Mouse (Mus musculus) erythroblast, embryonic 14.5 days (primary cell): ENCODE results near the gene Trp53bp2. TPM values are rescaled to one million over a fixed set of nuclear protein-coding genes. Genes with fewer than 3 reads are reported as not detected.
A peak's percentile ranks its signal among the peaks of the same experiment; 100 is the strongest.

Experiments
- H3K27me3 ChIP-seq: 2 replicates; pipeline ENCODE4 v1.6.1; 2012; ENCODE audit warnings: inconsistent platforms; ENCODE audit not compliant: control insufficient read depth
- H3K36me3 ChIP-seq: 2 replicates; pipeline ENCODE4 v1.6.1; 2012; ENCODE audit warnings: mild to moderate bottlenecking, inconsistent platforms; ENCODE audit not compliant: control insufficient read depth
- H3K4me1 ChIP-seq: 2 replicates; pipeline ENCODE4 v1.6.1; 2012; ENCODE audit warnings: inconsistent platforms; ENCODE audit not compliant: control insufficient read depth
- H3K4me3 ChIP-seq: replicated peaks from 2 replicates; pipeline ENCODE3; 2012; ENCODE audit warnings: moderate library complexity, mild to moderate bottlenecking, inconsistent platforms
- H3K9me3 ChIP-seq: 2 replicates; pipeline ENCODE4 v1.6.1; 2012; ENCODE audit warnings: low read length, inconsistent platforms, mixed read lengths; ENCODE audit not compliant: control insufficient read depth
- GATA1 ChIP-seq: IDR thresholded peaks from 2 replicates; pipeline ENCODE4 v1.6.1; 2012; ENCODE audit warnings: low read length, inconsistent platforms, mixed read lengths
- TAL1 ChIP-seq: IDR thresholded peaks from 3 replicates; pipeline ENCODE4 v1.6.1; 2012; ENCODE audit warnings: low read length, inconsistent platforms, mixed read lengths
- polyA plus RNA-seq: library from polyadenylated mRNA; stranded (reverse); fragments of >175 nt; gene quantifications from 2 replicates; pipeline ENCODE4 v1.2.3, GENCODE M21; 2012

Trp53bp2 gene
- polyA plus RNA-seq: 0.09 and 0.10 TPM in 2 replicates

GRCm38 (mm10) chr1:182408684-182409327 is at the start of gene Trp53bp2:
Gene Trp53bp2, plus strand, starts transcription at chr1:182409172.
- H3K9me3 ChIP-seq: no peaks in the 10 kb centered on the region
- peaks cover 6% of the 10 kb centered on the region for H3K27me3 ChIP-seq
- H3K4me1 ChIP-seq: peaks cover 26% of the 10 kb centered on the region
- no peak for TF ChIP-seq GATA1
- TF ChIP-seq TAL1: no peak
- no peaks in the 10 kb centered on the region for H3K36me3 ChIP-seq
- peak within 1 kb of the TSS; percentile 92 for H3K4me3 ChIP-seq

GRCm38 (mm10) chr1:182362703-182363102 is 46.3 kb upstream of the Trp53bp2 start:
- TF ChIP-seq GATA1 (no peak), TAL1 (no peak)
- Histone ChIP-seq H3K36me3 (no peaks in the 10 kb centered on the region), H3K4me3 (no peak overlapping the region), H3K4me1 (peaks cover 9% of the 10 kb centered on the region), H3K27me3 (peaks cover 4% of the 10 kb centered on the region), H3K9me3 (no peaks in the 10 kb centered on the region)

- TF ChIP-seq TAL1 (no peak), GATA1 (no peak)
- no peak overlapping the region for H3K4me3 ChIP-seq
- H3K27me3 ChIP-seq: peaks cover 15% of the 10 kb centered on the region
- no peaks in the 10 kb centered on the region for H3K9me3 ChIP-seq
- H3K36me3 ChIP-seq: no peaks in the 10 kb centered on the region
- H3K4me1 ChIP-seq: peaks cover 9% of the 10 kb centered on the region
Observed at GRCm38 (mm10) chr1:182363683-182364404, 45.1 kb upstream of the Trp53bp2 start.

- Histone ChIP-seq H3K9me3 (no peaks in the 10 kb centered on the region), H3K36me3 (no peaks in the 10 kb centered on the region), H3K4me1 (peaks cover 2% of the 10 kb centered on the region), H3K4me3 (no peak overlapping the region), H3K27me3 (peaks cover 31% of the 10 kb centered on the region)
- no peak for TF ChIP-seq TAL1
- TF ChIP-seq GATA1: no peak
Observed at GRCm38 (mm10) chr1:182368309-182368708, 40.7 kb upstream of the Trp53bp2 start.

GRCm38 (mm10) chr1:182368782-182369181 is 40.2 kb upstream of the Trp53bp2 start:
- H3K4me3 ChIP-seq: no peak overlapping the region
- H3K4me1 ChIP-seq: no peaks in the 10 kb centered on the region; the same call in 1 of the 2 replicates
- H3K27me3 ChIP-seq: peaks cover 35% of the 10 kb centered on the region
- H3K9me3 ChIP-seq: no peaks in the 10 kb centered on the region
- no peaks in the 10 kb centered on the region for H3K36me3 ChIP-seq
- TF ChIP-seq TAL1 (no peak), GATA1 (no peak)

- H3K4me3 ChIP-seq: no peak overlapping the region
- no peaks in the 10 kb centered on the region for H3K36me3 ChIP-seq
- H3K9me3 ChIP-seq: no peaks in the 10 kb centered on the region
- H3K4me1 ChIP-seq: no peaks in the 10 kb centered on the region; the same call in 1 of the 2 replicates
- TF ChIP-seq GATA1 (no peak), TAL1 (no peak)
- H3K27me3 ChIP-seq: peaks cover 35% of the 10 kb centered on the region
Observed at GRCm38 (mm10) chr1:182369435-182369834, 39.5 kb upstream of the Trp53bp2 start.

GRCm38 (mm10) chr1:182371891-182372290 is 37.1 kb upstream of the Trp53bp2 start:
- Histone ChIP-seq H3K27me3 (peaks cover 35% of the 10 kb centered on the region), H3K9me3 (no peaks in the 10 kb centered on the region), H3K36me3 (no peaks in the 10 kb centered on the region), H3K4me1 (no peaks in the 10 kb centered on the region; the same call in 1 of the 2 replicates), H3K4me3 (no peak overlapping the region)
- TF ChIP-seq GATA1: no peak
- no peak for TF ChIP-seq TAL1

GRCm38 (mm10) chr1:182376221-182376620 is 32.8 kb upstream of the Trp53bp2 start:
- Histone ChIP-seq H3K36me3 (no peaks in the 10 kb centered on the region), H3K27me3 (peaks cover 4% of the 10 kb centered on the region), H3K9me3 (no peaks in the 10 kb centered on the region), H3K4me3 (no peak overlapping the region), H3K4me1 (no peaks in the 10 kb centered on the region; the same call in 1 of the 2 replicates)
- no peak for TF ChIP-seq TAL1
- TF ChIP-seq GATA1: no peak

GRCm38 (mm10) chr1:182376826-182377225 is 32.1 kb upstream of the Trp53bp2 start:
- Histone ChIP-seq H3K9me3 (no peaks in the 10 kb centered on the region), H3K4me3 (no peak overlapping the region), H3K36me3 (no peaks in the 10 kb centered on the region), H3K4me1 (no peaks in the 10 kb centered on the region), H3K27me3 (peaks cover 4% of the 10 kb centered on the region)
- TF ChIP-seq TAL1 (no peak), GATA1 (no peak)
